Mouse (Mus musculus): ENCODE results near the gene Dip2b.

- TF ChIP-seq CTCF (IDR thresholded peaks at IDR 0.05; ENCODE audit: control insufficient read depth, insufficient read depth, insufficient replicate concordance, low read depth, low read length) = no peak
- TF ChIP-seq POLR2A (IDR thresholded peaks at IDR 0.05; ENCODE audit: control insufficient read depth, low read depth, low read length) = peak; percentile 66
Observed at GRCm38 (mm10) chr15:100227663-100228534, 189.4 kb downstream of the Dip2b start, which contains the start of gene Atf1.
